Mouse (Mus musculus) stomach, postnatal 0 days (tissue): ENCODE measurements around the gene Oasl1. TPM values are rescaled to one million over a fixed set of nuclear protein-coding genes. Genes with fewer than 3 reads are reported as not detected.
"Not testable (repeated sequence)": the region's sequence is repeated elsewhere in the genome, so short reads cannot be mapped to it uniquely, and the experiment has no call there.

ENCODE experiments used
- ATAC-seq: fragments of 200-750 bp; cut with Nextera tagmentation; 2 replicates; pipeline ENCODE4 v1.8.0; 2017; ENCODE audit not compliant: low FRiP score, low TSS enrichment
- DNase-seq: peaks from one replicate; pipeline ENCODE4 v3.0.0-alpha.2; 2016; ENCODE audit warnings: low spot score
- H3K27ac ChIP-seq: fragments of 300-500 bp; sonication (generic); replicated peaks from 2 replicates; pipeline ENCODE4 v1.5.1; 2014; ENCODE audit warnings: mild to moderate bottlenecking, control low read depth
- H3K27me3 ChIP-seq: fragments of 300-500 bp; sonication (generic); 2 replicates; pipeline ENCODE4 v1.6.1; 2014; ENCODE audit warnings: low read length; ENCODE audit not compliant: control insufficient read depth, insufficient read depth
- H3K36me3 ChIP-seq: fragments of 300-500 bp; sonication (generic); 2 replicates; pipeline ENCODE4 v1.6.1; 2014; ENCODE audit warnings: low read length, mixed read lengths; ENCODE audit not compliant: control insufficient read depth, insufficient read depth
- H3K4me1 ChIP-seq: fragments of 300-500 bp; sonication (generic); replicated peaks from 2 replicates; pipeline ENCODE4 v1.6.1; 2014; ENCODE audit warnings: antibody characterized with exemption; ENCODE audit not compliant: control insufficient read depth, insufficient read depth
- H3K4me2 ChIP-seq: fragments of 300-500 bp; sonication (generic); replicated peaks from 2 replicates; pipeline ENCODE4 v1.6.1; 2014; ENCODE audit warnings: low read depth, mild to moderate bottlenecking, control low read depth, moderate library complexity
- H3K4me3 ChIP-seq: fragments of 300-500 bp; sonication (generic); 2 replicates; pipeline ENCODE4 v1.5.1; 2014; ENCODE audit warnings: low read depth, low read length, control low read depth
- H3K9ac ChIP-seq: fragments of 300-500 bp; sonication (generic); 2 replicates; pipeline ENCODE4 v1.6.1; 2014; ENCODE audit warnings: mild to moderate bottlenecking, low read length, control low read depth, mixed read lengths
- H3K9me3 ChIP-seq: fragments of 300-500 bp; sonication (generic); 2 replicates; pipeline ENCODE4 v1.6.1; 2016; ENCODE audit warnings: low read length; ENCODE audit not compliant: control insufficient read depth
- CTCF ChIP-seq: IDR thresholded peaks from 2 replicates; pipeline ENCODE4 v1.5.1; 2016; ENCODE audit warnings: antibody characterized with exemption, low read depth, mild to moderate bottlenecking, moderate library complexity
- EP300 ChIP-seq: optimal IDR thresholded peaks from 2 replicates; pipeline ENCODE3; 2016; ENCODE audit warnings: antibody characterized with exemption
- WGBS: fragments of 180-500 bp; shearing (Covaris S2); extraction: QIAGEN DNeasy Blood & Tissue Kit; methylation state at CpG from one replicate; pipeline ENCODE4 v1.1.7; 2014; 5-methylcytosine and 5-hydroxymethylcytosine counted together
- polyA plus RNA-seq: library from polyadenylated mRNA; unstranded; fragments of >200 nt; fragmentation: Nextera tagmentation; extraction: Ambion mirVana; gene quantifications from 2 replicates; pipeline ENCODE4 v1.2.1, GENCODE M21; 2015

The Oasl1 gene
- polyA plus RNA-seq, 1 experiment from 2014 or later: 14.6 TPM

GRCm38 (mm10) chr5:114916777-114917176 lies 6.3 kb upstream of the Oasl1 start:
- ATAC-seq (no peak), DNase-seq (no peak)
- no peak overlapping the region for H3K27ac ChIP-seq
- no peaks in the 10 kb centered on the region for H3K4me1 ChIP-seq
- H3K9me3 ChIP-seq: no peaks in the 10 kb centered on the region
- WGBS: 75% methylated on average over 4 of the region's 4 CpGs
- no peaks in the 10 kb centered on the region for H3K36me3 ChIP-seq
- no peak for TF ChIP-seq EP300
- no peak for TF ChIP-seq CTCF
- H3K9ac ChIP-seq: no peak overlapping the region
- no peaks in the 10 kb centered on the region for H3K27me3 ChIP-seq
- H3K4me2 ChIP-seq: no peak overlapping the region
- H3K4me3 ChIP-seq: no peak overlapping the region

- not testable (repeated sequence) for ATAC-seq, DNase-seq
- WGBS: 94% methylated on average over 5 of the region's 5 CpGs
Measured at GRCm38 (mm10) chr5:114917357-114917756, 5.7 kb upstream of the Oasl1 start.

GRCm38 (mm10) chr5:114921551-114922365 lies 1.3 kb upstream of the Oasl1 start:
- 62% methylated on average over 19 of the region's 19 CpGs for WGBS

More at GRCm38 (mm10) chr5:114917357-114917756, 5.7 kb upstream of the Oasl1 start:
- not testable (repeated sequence) for H3K4me3 ChIP-seq, H3K9ac ChIP-seq, H3K4me1 ChIP-seq, H3K36me3 ChIP-seq, H3K9me3 ChIP-seq, H3K4me2 ChIP-seq, H3K27ac ChIP-seq, H3K27me3 ChIP-seq

GRCm38 (mm10) chr5:114922366-114922731 lies 691 bp upstream of the Oasl1 start:
- no peak overlapping the region for H3K9ac ChIP-seq
- no peaks in the 10 kb centered on the region for H3K36me3 ChIP-seq
- 51% methylated on average over 10 of the region's 10 CpGs for WGBS

More at GRCm38 (mm10) chr5:114921551-114922365, 1.3 kb upstream of the Oasl1 start:
- Histone ChIP-seq H3K27ac (peak overlapping the region; percentile 53; the same call in 1 of the 2 replicates), H3K4me1 (no peaks in the 10 kb centered on the region), H3K27me3 (no peaks in the 10 kb centered on the region), H3K4me3 (no peak overlapping the region), H3K4me2 (no peak overlapping the region), H3K9me3 (no peaks in the 10 kb centered on the region), H3K9ac (no peak overlapping the region), H3K36me3 (no peaks in the 10 kb centered on the region)
- ATAC-seq (peak; percentile 78), DNase-seq (peak; percentile 74)
- no peak for TF ChIP-seq EP300
- TF ChIP-seq CTCF: peak; percentile 64

GRCm38 (mm10) chr5:114926153-114926684 lies 3.2 kb downstream of the Oasl1 start:
- no peaks in the 10 kb centered on the region for H3K9me3 ChIP-seq
- ATAC-seq: peak; percentile 73
- no peak overlapping the region for H3K27ac ChIP-seq
- no peaks in the 10 kb centered on the region for H3K4me1 ChIP-seq
- 73% methylated on average over 1 of the region's 1 CpGs for WGBS
- peak; percentile 50 for DNase-seq
- H3K36me3 ChIP-seq: no peaks in the 10 kb centered on the region
- TF ChIP-seq CTCF: no peak
- no peak for TF ChIP-seq EP300
- no peak overlapping the region for H3K4me2 ChIP-seq
- H3K27me3 ChIP-seq: no peaks in the 10 kb centered on the region
- no peak overlapping the region for H3K9ac ChIP-seq
- H3K4me3 ChIP-seq: no peak overlapping the region

More at GRCm38 (mm10) chr5:114922366-114922731, 691 bp upstream of the Oasl1 start:
- no peak overlapping the region for H3K4me3 ChIP-seq
- no peak overlapping the region for H3K4me2 ChIP-seq
- no peaks in the 10 kb centered on the region for H3K27me3 ChIP-seq
- no peaks in the 10 kb centered on the region for H3K4me1 ChIP-seq
- DNase-seq (no peak), ATAC-seq (peak; percentile 8)
- peak overlapping the region; percentile 53; the same call in 1 of the 2 replicates for H3K27ac ChIP-seq
- TF ChIP-seq CTCF (no peak), EP300 (no peak)
- no peaks in the 10 kb centered on the region for H3K9me3 ChIP-seq

- Histone ChIP-seq H3K9me3 (no peaks in the 10 kb centered on the region), H3K9ac (no peak overlapping the region), H3K4me2 (no peak overlapping the region), H3K4me1 (no peaks in the 10 kb centered on the region), H3K27ac (no peak overlapping the region), H3K36me3 (no peaks in the 10 kb centered on the region), H3K27me3 (no peaks in the 10 kb centered on the region), H3K4me3 (no peak overlapping the region)
- WGBS: 75% methylated on average over 9 of the region's 9 CpGs
- no peak for TF ChIP-seq CTCF
- no peak for TF ChIP-seq EP300
- ATAC-seq (peak; percentile 41), DNase-seq (no peak)
Measured at GRCm38 (mm10) chr5:114926753-114927152, 3.7 kb downstream of the Oasl1 start.
